Mouse (Mus musculus) neural tube, embryonic 12.5 days (tissue): ENCODE data around the gene Fgfr2. TPM values are rescaled to one million over a fixed set of nuclear protein-coding genes. Genes with fewer than 3 reads are reported as not detected.
A peak's percentile ranks its signal among the peaks of the same experiment; 100 is the strongest.

Experiments
- ATAC-seq: fragments of 200-750 bp; cut with Nextera tagmentation; 2 replicates; pipeline ENCODE4 v1.8.0; 2017; ENCODE audit warnings: low read depth, mild to moderate bottlenecking, moderate TSS enrichment, moderate library complexity; ENCODE audit not compliant: low FRiP score
- H3K27ac ChIP-seq: fragments of 300-500 bp; sonication (generic); 2 replicates; pipeline ENCODE4 v1.5.1; 2016
- H3K27me3 ChIP-seq: fragments of 300-500 bp; sonication (generic); replicated peaks from 2 replicates; pipeline ENCODE4 v1.6.1; 2016; ENCODE audit warnings: mild to moderate bottlenecking
- H3K36me3 ChIP-seq: fragments of 300-500 bp; sonication (generic); 2 replicates; pipeline ENCODE4 v1.6.1; 2016; ENCODE audit warnings: mild to moderate bottlenecking
- H3K4me1 ChIP-seq: fragments of 300-500 bp; sonication (generic); 2 replicates; pipeline ENCODE4 v1.6.1; 2016
- H3K4me2 ChIP-seq: fragments of 300-500 bp; sonication (generic); replicated peaks from 2 replicates; pipeline ENCODE4 v1.6.1; 2016; ENCODE audit warnings: mild to moderate bottlenecking
- H3K4me3 ChIP-seq: fragments of 300-500 bp; sonication (generic); 2 replicates; pipeline ENCODE4 v1.5.1; 2016
- H3K9ac ChIP-seq: fragments of 300-500 bp; sonication (generic); 2 replicates; pipeline ENCODE4 v1.6.1; 2016; ENCODE audit warnings: mild to moderate bottlenecking
- H3K9me3 ChIP-seq: fragments of 300-500 bp; sonication (generic); 2 replicates; pipeline ENCODE4 v1.6.1; 2016; ENCODE audit warnings: mild to moderate bottlenecking
- WGBS: fragments of 180-500 bp; shearing (Covaris S2); methylation state at CpG from one replicate; pipeline ENCODE4 v1.1.7; 2016; 5-methylcytosine and 5-hydroxymethylcytosine counted together
- polyA plus RNA-seq: library from polyadenylated mRNA; unstranded; fragments of >200 nt; fragmentation: Nextera tagmentation; extraction: Ambion mirVana; gene quantifications from 2 replicates; pipeline ENCODE4 v1.2.1, GENCODE M21; 2016

Fgfr2 gene
- polyA plus RNA-seq, 1 experiment from 2014 or later = 65.0 TPM

DNA sequence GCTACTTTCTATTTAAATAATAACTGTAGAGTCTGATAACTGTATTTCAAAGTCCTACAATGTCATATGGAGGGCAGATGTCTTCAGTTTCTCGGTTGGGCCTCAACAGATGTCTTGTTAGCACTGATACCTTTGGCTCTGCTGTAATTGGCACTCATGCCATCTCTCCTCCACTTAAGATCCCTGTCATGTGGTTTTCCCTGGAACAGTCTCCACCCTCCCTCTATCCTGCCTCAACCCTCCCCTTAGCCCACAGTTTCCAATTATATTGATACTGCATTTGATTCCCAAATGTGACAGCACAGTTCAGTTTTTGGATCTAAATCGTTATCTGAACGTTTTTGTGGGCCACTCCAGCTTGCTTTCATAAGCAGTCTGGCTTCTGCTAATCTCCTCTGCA is 2558.6 kb downstream of the Fgfr2 start:
- 78% methylated on average over 3 of the region's 3 CpGs for WGBS
- Histone ChIP-seq H3K4me3 (no peak overlapping the region), H3K27me3 (no peaks in the 10 kb centered on the region), H3K4me1 (no peaks in the 10 kb centered on the region), H3K27ac (no peak overlapping the region), H3K4me2 (no peak overlapping the region), H3K9me3 (no peaks in the 10 kb centered on the region), H3K9ac (no peak overlapping the region), H3K36me3 (no peaks in the 10 kb centered on the region)
- ATAC-seq = no peak

- H3K9ac ChIP-seq = no peak overlapping the region
- no peak overlapping the region for H3K27ac ChIP-seq
- H3K4me3 ChIP-seq = no peak overlapping the region
- H3K36me3 ChIP-seq = no peaks in the 10 kb centered on the region
- H3K4me1 ChIP-seq = no peaks in the 10 kb centered on the region
- H3K4me2 ChIP-seq = no peak overlapping the region
- no peaks in the 10 kb centered on the region for H3K27me3 ChIP-seq
- ATAC-seq = no peak
- WGBS = 65% methylated on average over 4 of the region's 4 CpGs
- H3K9me3 ChIP-seq = no peaks in the 10 kb centered on the region
These were observed 2559.3 kb downstream of the Fgfr2 start for GRCm38 (mm10) chr7:130563880-130564279.

- Histone ChIP-seq H3K4me1 (no peaks in the 10 kb centered on the region), H3K9ac (no peak overlapping the region), H3K4me3 (no peak overlapping the region), H3K27me3 (no peaks in the 10 kb centered on the region), H3K27ac (no peak overlapping the region), H3K4me2 (no peak overlapping the region), H3K9me3 (no peaks in the 10 kb centered on the region), H3K36me3 (no peaks in the 10 kb centered on the region)
- no peak for ATAC-seq
- 94% methylated on average over 4 of the region's 4 CpGs for WGBS
These were observed 2559.9 kb downstream of the Fgfr2 start for GRCm38 (mm10) chr7:130563276-130563675.

DNA sequence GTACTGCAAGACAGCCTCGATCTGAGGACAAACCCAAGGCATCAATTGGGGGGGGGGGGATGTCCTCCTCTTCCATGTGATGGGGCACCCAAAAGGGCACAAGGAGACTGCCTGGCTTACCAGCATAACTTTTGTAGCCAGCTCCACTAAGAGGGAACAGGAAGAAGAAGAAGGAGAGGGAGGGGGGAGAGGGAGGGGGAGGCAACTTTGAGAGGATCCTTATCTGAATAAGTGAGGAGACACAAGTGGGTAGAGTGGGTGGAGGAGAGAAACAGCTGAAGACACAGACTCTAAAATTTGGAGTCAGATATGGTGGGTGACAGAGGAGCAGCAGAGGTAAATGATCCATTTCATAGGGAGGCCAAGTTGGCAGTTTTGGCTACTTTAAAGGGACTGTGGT is 2562.2 kb downstream of the Fgfr2 start:
- no peaks in the 10 kb centered on the region for H3K27me3 ChIP-seq
- no peaks in the 10 kb centered on the region for H3K36me3 ChIP-seq
- no peak overlapping the region for H3K27ac ChIP-seq
- no peak overlapping the region for H3K9ac ChIP-seq
- no peaks in the 10 kb centered on the region for H3K9me3 ChIP-seq
- no peaks in the 10 kb centered on the region for H3K4me1 ChIP-seq
- no peak overlapping the region for H3K4me3 ChIP-seq
- WGBS = 86% methylated on average over 1 of the region's 1 CpGs
- ATAC-seq = no peak
- H3K4me2 ChIP-seq = no peak overlapping the region

- WGBS = 79% methylated on average over 4 of the region's 4 CpGs
- Histone ChIP-seq H3K27ac (no peak overlapping the region), H3K9ac (no peak overlapping the region), H3K36me3 (no peaks in the 10 kb centered on the region), H3K9me3 (no peaks in the 10 kb centered on the region), H3K4me3 (no peak overlapping the region), H3K4me1 (no peaks in the 10 kb centered on the region), H3K27me3 (no peaks in the 10 kb centered on the region), H3K4me2 (no peak overlapping the region)
- no peak for ATAC-seq
These were observed 2564.6 kb downstream of the Fgfr2 start for GRCm38 (mm10) chr7:130558592-130558991.

DNA sequence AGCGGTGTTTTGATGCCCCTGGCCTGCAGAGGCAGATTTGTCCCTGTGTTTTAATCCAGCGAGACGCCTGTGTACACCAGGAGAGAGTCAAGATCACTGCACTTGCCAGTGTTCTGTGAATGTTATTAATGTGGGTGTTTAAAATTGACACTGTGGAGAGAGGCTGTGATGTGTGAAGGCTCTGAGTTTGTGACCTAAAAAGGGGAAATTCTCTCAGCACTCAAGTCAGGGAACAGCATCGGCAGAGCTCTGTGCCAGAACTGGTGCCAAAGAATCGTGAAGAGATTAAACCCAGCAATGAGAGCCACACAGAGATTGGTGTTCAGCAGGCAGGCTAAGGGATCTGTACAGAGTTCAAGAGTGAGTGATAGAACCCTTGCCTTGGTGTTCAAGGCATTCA is 2567.6 kb downstream of the Fgfr2 start:
- no peaks in the 10 kb centered on the region for H3K9me3 ChIP-seq
- no peaks in the 10 kb centered on the region for H3K4me1 ChIP-seq
- no peak overlapping the region for H3K4me2 ChIP-seq
- WGBS = 73% methylated on average over 5 of the region's 5 CpGs
- H3K4me3 ChIP-seq = no peak overlapping the region
- H3K9ac ChIP-seq = no peak overlapping the region
- ATAC-seq = no peak
- no peaks in the 10 kb centered on the region for H3K36me3 ChIP-seq
- H3K27me3 ChIP-seq = no peaks in the 10 kb centered on the region
- no peak overlapping the region for H3K27ac ChIP-seq

GRCm38 (mm10) chr7:130553321-130553720 is 2569.8 kb downstream of the Fgfr2 start:
- 73% methylated on average over 4 of the region's 4 CpGs for WGBS
- no peaks in the 10 kb centered on the region for H3K36me3 ChIP-seq
- H3K4me2 ChIP-seq = no peak overlapping the region
- no peak overlapping the region for H3K27ac ChIP-seq
- no peaks in the 10 kb centered on the region for H3K27me3 ChIP-seq
- H3K4me1 ChIP-seq = no peaks in the 10 kb centered on the region
- ATAC-seq = no peak
- no peak overlapping the region for H3K4me3 ChIP-seq
- H3K9ac ChIP-seq = no peak overlapping the region
- no peaks in the 10 kb centered on the region for H3K9me3 ChIP-seq

GRCm38 (mm10) chr7:130552780-130553179 is 2570.4 kb downstream of the Fgfr2 start:
- WGBS = 65% methylated on average over 5 of the region's 5 CpGs

GRCm38 (mm10) chr7:130547635-130548175 is 2575.4 kb downstream of the Fgfr2 start:
- peak; percentile 14; the same call in 1 of the 2 replicates for ATAC-seq
- peaks cover 19% of the 10 kb centered on the region for H3K36me3 ChIP-seq
- peaks cover 11% of the 10 kb centered on the region for H3K4me1 ChIP-seq
- whole genome bisulfite sequencing = 87% methylated on average over 12 of the region's 12 CpGs
- H3K27me3 ChIP-seq = no peaks in the 10 kb centered on the region
- H3K4me3 ChIP-seq = no peak overlapping the region
- no peak overlapping the region for H3K9ac ChIP-seq
- H3K9me3 ChIP-seq = no peaks in the 10 kb centered on the region
- no peak overlapping the region for H3K27ac ChIP-seq
- peak overlapping the region; percentile 83 for H3K4me2 ChIP-seq

More at GRCm38 (mm10) chr7:130552780-130553179, 2570.4 kb downstream of the Fgfr2 start:
- no peaks in the 10 kb centered on the region for H3K9me3 ChIP-seq
- no peak overlapping the region for H3K27ac ChIP-seq
- no peak overlapping the region for H3K4me2 ChIP-seq
- no peak overlapping the region for H3K4me3 ChIP-seq
- no peak for ATAC-seq
- no peaks in the 10 kb centered on the region for H3K27me3 ChIP-seq
- no peaks in the 10 kb centered on the region for H3K4me1 ChIP-seq
- H3K36me3 ChIP-seq = no peaks in the 10 kb centered on the region
- H3K9ac ChIP-seq = no peak overlapping the region

DNA sequence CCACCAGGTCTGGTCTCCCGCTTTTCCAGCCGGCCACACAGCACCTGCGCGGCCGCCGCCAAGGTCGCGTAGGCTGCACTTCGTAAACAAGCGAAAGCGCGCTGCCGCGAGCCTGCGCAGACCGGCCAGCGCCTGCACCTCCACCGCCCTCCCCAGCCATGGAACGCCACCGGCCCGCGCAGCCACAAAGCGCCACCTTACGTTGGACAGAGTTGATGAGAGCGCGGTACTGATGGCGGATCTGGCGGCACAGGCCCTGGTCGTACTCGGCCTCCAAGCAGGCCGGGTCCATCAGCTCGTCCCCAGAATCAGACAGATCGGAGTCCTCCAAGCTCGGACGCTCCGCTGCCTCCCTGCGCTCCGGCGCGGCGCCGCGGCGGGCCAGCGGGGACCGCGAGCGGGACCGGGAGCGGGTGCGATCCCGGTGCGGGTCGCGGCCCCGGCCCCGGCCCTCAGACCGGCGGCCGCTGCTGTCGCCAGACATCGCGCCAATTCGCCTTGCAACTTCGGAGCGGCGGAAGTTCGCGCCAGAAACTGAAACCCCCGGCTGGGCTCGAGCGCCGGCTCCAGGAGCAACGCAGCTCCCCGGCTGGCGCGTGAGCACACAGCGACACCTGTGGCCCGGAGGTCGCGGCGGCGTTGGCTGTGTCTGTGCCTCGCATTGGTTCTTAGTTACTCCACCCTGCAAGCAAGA is 2576.2 kb downstream of the Fgfr2 start:
- Histone ChIP-seq H3K36me3 (peaks cover 27% of the 10 kb centered on the region), H3K27ac (peak overlapping the region; percentile 97), H3K4me1 (peaks cover 11% of the 10 kb centered on the region), H3K9me3 (no peaks in the 10 kb centered on the region), H3K4me3 (peak overlapping the region; percentile 83), H3K4me2 (peak overlapping the region; percentile 83), H3K9ac (peak overlapping the region; percentile 89), H3K27me3 (no peaks in the 10 kb centered on the region)
- peak; percentile 97 for ATAC-seq
- under 1% methylated on average over 84 of the region's 84 CpGs for WGBS

GRCm38 (mm10) chr7:130546421-130546790 is 2576.7 kb downstream of the Fgfr2 start:
- H3K9me3 ChIP-seq = no peaks in the 10 kb centered on the region
- H3K4me2 ChIP-seq = peak overlapping the region; percentile 83
- peaks cover 32% of the 10 kb centered on the region for H3K36me3 ChIP-seq
- peak overlapping the region; percentile 97 for H3K27ac ChIP-seq
- peak overlapping the region; percentile 89 for H3K9ac ChIP-seq
- 9% methylated on average over 7 of the region's 7 CpGs for WGBS
- H3K4me1 ChIP-seq = peaks cover 11% of the 10 kb centered on the region
- H3K4me3 ChIP-seq = peak overlapping the region; percentile 83
- H3K27me3 ChIP-seq = no peaks in the 10 kb centered on the region
- ATAC-seq = no peak; the same call in 1 of the 2 replicates

DNA sequence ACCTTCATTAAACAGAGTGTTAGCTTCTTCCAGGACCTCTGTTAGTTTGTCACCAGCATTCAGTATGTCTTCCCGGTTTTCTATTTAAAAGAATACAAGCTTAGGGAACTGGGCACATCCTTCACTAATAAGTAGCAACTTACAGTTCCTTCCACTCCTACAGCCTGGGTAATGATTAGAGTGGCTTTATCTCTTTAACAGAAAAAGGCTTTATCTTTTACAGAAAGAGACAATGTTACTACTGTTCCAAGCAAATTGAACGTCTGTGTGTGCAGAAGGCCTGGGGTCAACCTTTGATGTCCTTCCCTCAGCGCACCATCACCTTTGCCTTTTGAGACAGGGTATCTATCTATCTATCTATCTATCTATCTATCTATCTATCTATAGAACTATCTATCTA is 2577.3 kb downstream of the Fgfr2 start:
- Histone ChIP-seq H3K27me3 (no peaks in the 10 kb centered on the region), H3K4me2 (peak overlapping the region; percentile 83), H3K9ac (peak overlapping the region; percentile 89), H3K9me3 (no peaks in the 10 kb centered on the region), H3K4me1 (peaks cover 11% of the 10 kb centered on the region), H3K4me3 (peak overlapping the region; percentile 83), H3K27ac (no peak overlapping the region), H3K36me3 (peaks cover 36% of the 10 kb centered on the region)
- WGBS = 61% methylated on average over 3 of the region's 3 CpGs
- ATAC-seq = no peak

DNA sequence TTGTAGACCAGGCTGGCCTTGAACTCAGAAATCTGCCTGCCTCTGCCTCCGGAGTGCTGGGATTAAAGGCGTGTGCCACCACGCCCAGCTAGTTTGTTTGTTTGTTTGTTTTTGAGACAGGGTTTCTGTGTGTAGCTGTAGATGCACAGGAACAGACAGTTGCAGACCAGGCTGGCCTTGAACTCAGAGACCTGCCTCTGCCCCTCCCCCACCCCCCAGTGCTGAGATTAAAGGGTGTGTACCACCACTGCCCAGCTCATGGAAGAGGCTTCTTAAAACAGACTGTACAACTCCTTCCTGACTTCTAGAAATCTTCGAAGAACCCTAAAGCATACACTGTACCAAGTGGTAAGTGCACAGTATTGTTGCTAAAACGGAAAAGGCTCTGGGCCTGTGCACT is 2577.7 kb downstream of the Fgfr2 start:
- Histone ChIP-seq H3K4me2 (peak overlapping the region; percentile 83), H3K9ac (no peak overlapping the region)

More for the DNA sequence above, 2577.7 kb downstream of the Fgfr2 start:
- no peak for ATAC-seq
- H3K27ac ChIP-seq = no peak overlapping the region
- H3K4me1 ChIP-seq = peaks cover 11% of the 10 kb centered on the region
- 94% methylated on average over 5 of the region's 5 CpGs for WGBS
- no peaks in the 10 kb centered on the region for H3K9me3 ChIP-seq
- peaks cover 38% of the 10 kb centered on the region for H3K36me3 ChIP-seq
- H3K27me3 ChIP-seq = no peaks in the 10 kb centered on the region
- no peak overlapping the region for H3K4me3 ChIP-seq
